Mouse (Mus musculus): ENCODE data around the gene Eci3. TPM values are rescaled to one million over a fixed set of nuclear protein-coding genes. Genes with fewer than 3 reads are reported as not detected.
"Not testable (repeated sequence)": the region's sequence is repeated elsewhere in the genome, so short reads cannot be mapped to it uniquely, and the experiment has no call there.

Gene Eci3
- 9.2 and 14.0 TPM in 2 replicates for polyA plus RNA-seq (2012; rRNA removed)

GRCm38 (mm10) chr13:34963511-34964397 lies at the start of gene Eci3:
Gene Eci3, minus strand, starts transcription at chr13:34963810.
- WGBS, result 5% methylated on average over 32 of the region's 32 CpGs
- no peak for DNase-seq (ENCODE audit: low read depth, low spot score)

- WGBS, result 16% methylated on average over 2 of the region's 2 CpGs
- no peak for DNase-seq (ENCODE audit: low read depth, low spot score)
These were observed 32.3 kb upstream of the Eci3 start for GRCm38 (mm10) chr13:34995925-34996324.

GRCm38 (mm10) chr13:34993983-34994811 lies 30.6 kb upstream of the Eci3 start:
- 1% methylated on average over 33 of the region's 33 CpGs for WGBS
- DNase-seq (ENCODE audit: low read depth, low spot score), result peak; percentile 83

- no peak for DNase-seq (ENCODE audit: low read depth, low spot score)
- under 1% methylated on average over 22 of the region's 22 CpGs for WGBS
These were observed 30.0 kb upstream of the Eci3 start for GRCm38 (mm10) chr13:34993595-34993982.

- 53% methylated on average over 4 of the region's 4 CpGs for WGBS
- no peak for DNase-seq (ENCODE audit: low read depth, low spot score)
These were observed 29.5 kb upstream of the Eci3 start for GRCm38 (mm10) chr13:34993085-34993484.

- WGBS, result 44% methylated on average over 4 of the region's 4 CpGs
- DNase-seq (ENCODE audit: low read depth, low spot score), result no peak
These were observed 28.1 kb upstream of the Eci3 start for GRCm38 (mm10) chr13:34991581-34992273.

- DNase-seq (ENCODE audit: low read depth, low spot score), result not testable (repeated sequence)
- 93% methylated on average over 1 of the region's 1 CpGs for WGBS
These were observed 19.9 kb upstream of the Eci3 start for GRCm38 (mm10) chr13:34983479-34983878.

- 87% methylated on average over 5 of the region's 5 CpGs for WGBS
- DNase-seq (ENCODE audit: low read depth, low spot score), result not testable (repeated sequence)
These were observed 15.0 kb upstream of the Eci3 start for GRCm38 (mm10) chr13:34978635-34979034.

- no peak for DNase-seq (ENCODE audit: low read depth, low spot score)
- WGBS, result 94% methylated on average over 3 of the region's 3 CpGs
These were observed 13.8 kb upstream of the Eci3 start for GRCm38 (mm10) chr13:34977410-34977809.

- no peak for DNase-seq (ENCODE audit: low read depth, low spot score)
- WGBS, result 91% methylated on average over 4 of the region's 4 CpGs
These were observed 12.5 kb upstream of the Eci3 start for GRCm38 (mm10) chr13:34976116-34976515.

- WGBS, result 7% methylated on average over 1 of the region's 1 CpGs
- no peak for DNase-seq (ENCODE audit: low read depth, low spot score)
These were observed 10.2 kb upstream of the Eci3 start for GRCm38 (mm10) chr13:34973770-34974169.

GRCm38 (mm10) chr13:34973149-34973548 lies 9.5 kb upstream of the Eci3 start:
- no peak for DNase-seq (ENCODE audit: low read depth, low spot score)
- WGBS, result 17% methylated on average over 1 of the region's 1 CpGs

- not testable (repeated sequence) for DNase-seq (ENCODE audit: low read depth, low spot score)
These were observed 8.8 kb upstream of the Eci3 start for GRCm38 (mm10) chr13:34972456-34972855.

GRCm38 (mm10) chr13:34965647-34966046 lies 2.0 kb upstream of the Eci3 start:
- 86% methylated on average over 9 of the region's 9 CpGs for WGBS
- not testable (repeated sequence) for DNase-seq (ENCODE audit: low read depth, low spot score)

- no peak for DNase-seq (ENCODE audit: low read depth, low spot score)
- 15% methylated on average over 5 of the region's 5 CpGs for WGBS
These were observed 1.3 kb upstream of the Eci3 start for GRCm38 (mm10) chr13:34964866-34965265.

- WGBS, result 7% methylated on average over 14 of the region's 14 CpGs
- no peak for DNase-seq (ENCODE audit: low read depth, low spot score)
These were observed 809 bp upstream of the Eci3 start for GRCm38 (mm10) chr13:34964419-34964818.

- no peak for DNase-seq (ENCODE audit: low read depth, low spot score)
- 98% methylated on average over 4 of the region's 4 CpGs for WGBS
These were observed 2.4 kb downstream of the Eci3 start for GRCm38 (mm10) chr13:34960996-34961770.

- 66% methylated on average over 3 of the region's 3 CpGs for WGBS
- DNase-seq (ENCODE audit: low read depth, low spot score), result not testable (repeated sequence)
These were observed 5.5 kb downstream of the Eci3 start for GRCm38 (mm10) chr13:34958158-34958557.

- 51% methylated on average over 4 of the region's 4 CpGs for WGBS
- DNase-seq (ENCODE audit: low read depth, low spot score), result no peak
These were observed 6.7 kb downstream of the Eci3 start for GRCm38 (mm10) chr13:34956901-34957300.
